25 mouse cellular contexts compared by ENCODE assay signal in the genomic region with DNA sequence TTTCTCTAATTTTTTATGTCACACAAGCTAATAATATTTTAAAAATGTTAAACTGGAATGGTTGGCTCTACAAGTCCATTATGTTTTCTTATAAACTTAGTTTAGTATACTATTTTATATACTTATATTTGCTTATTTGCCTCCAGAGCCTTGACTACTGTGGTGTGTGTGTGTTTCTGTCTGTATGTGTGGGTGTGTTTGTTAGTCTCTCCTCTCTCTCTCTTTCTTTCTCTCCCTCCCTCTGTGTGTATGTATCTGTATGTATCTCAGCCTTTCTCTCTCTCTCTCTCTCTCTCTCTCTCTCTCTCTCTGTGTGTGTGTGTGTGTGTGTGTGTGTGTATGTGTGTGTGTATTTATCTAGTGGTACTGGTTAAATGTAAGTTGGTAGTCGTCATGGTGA.
"Had no signal": no experiment of that assay in that cellular context is flagged by ENCODE, and none has a peak within 500 bp of the region (broad histone marks: within the 10 kb centered on the region; RNA-seq: fewer than 3 reads in every experiment).

No protein-coding gene starts in this region.

- H3K4me2 ChIP-seq: heart, embryonic 11.5 days; heart, embryonic 13.5 days; heart, embryonic 15.5 days; hindbrain, embryonic 13.5 days; hindbrain, embryonic 15.5 days; kidney, embryonic 15.5 days; limb, embryonic 13.5 days; limb, embryonic 15.5 days; liver, embryonic 12.5 days had no signal

- H3K4me3 ChIP-seq: heart, adult 2 months; heart, embryonic 13.5 days; heart, embryonic 15.5 days; hindbrain, embryonic 13.5 days; hindbrain, embryonic 15.5 days; kidney, embryonic 15.5 days; limb, embryonic 13.5 days; limb, embryonic 15.5 days; liver, embryonic 12.5 days had no signal

- DNase-seq: gastrocnemius, postnatal 14 days; gastrocnemius, postnatal 36 days; heart, adult 11 months; heart, adult 2 months; heart, postnatal 14 days; heart, postnatal 36 days; kidney, adult 11 months; kidney, adult 2 months; kidney, adult 9 months; kidney, postnatal 14 days; kidney, postnatal 36 days; layer of hippocampus, postnatal 36 days; left cerebral cortex, postnatal 4 days had no signal

- H3K27me3 ChIP-seq: heart, embryonic 13.5 days; heart, embryonic 15.5 days; hindbrain, embryonic 13.5 days; hindbrain, embryonic 15.5 days; kidney, embryonic 15.5 days; limb, embryonic 13.5 days; limb, embryonic 15.5 days; liver, embryonic 12.5 days had no signal

- H3K27ac ChIP-seq: heart, adult 2 months; heart, embryonic 13.5 days; heart, embryonic 15.5 days; hindbrain, embryonic 13.5 days; hindbrain, embryonic 15.5 days; hindbrain, postnatal 0 days; kidney, embryonic 15.5 days; kidney, postnatal 0 days; limb, embryonic 13.5 days; limb, embryonic 15.5 days; liver, embryonic 12.5 days had no signal

- ATAC-seq: hindbrain, postnatal 0 days; intestine, embryonic 16.5 days; liver, embryonic 12.5 days had no signal

- H3K36me3 ChIP-seq: heart, embryonic 13.5 days; heart, embryonic 15.5 days; hindbrain, embryonic 13.5 days; hindbrain, embryonic 15.5 days; kidney, embryonic 15.5 days; limb, embryonic 13.5 days; limb, embryonic 15.5 days; liver, embryonic 12.5 days had no signal

- H3K9me3 ChIP-seq: heart, embryonic 13.5 days; heart, embryonic 15.5 days; hindbrain, embryonic 13.5 days; hindbrain, embryonic 15.5 days; kidney, embryonic 15.5 days; limb, embryonic 13.5 days; limb, embryonic 15.5 days; liver, embryonic 12.5 days had no signal

- H3K9ac ChIP-seq: heart, embryonic 13.5 days; heart, embryonic 15.5 days; hindbrain, embryonic 13.5 days; hindbrain, embryonic 15.5 days; kidney, embryonic 15.5 days; limb, embryonic 13.5 days; limb, embryonic 15.5 days; liver, embryonic 12.5 days had no signal

- H3K4me1 ChIP-seq: heart, embryonic 13.5 days; heart, embryonic 15.5 days; hindbrain, embryonic 13.5 days; hindbrain, embryonic 15.5 days; kidney, embryonic 15.5 days; limb, embryonic 13.5 days; limb, embryonic 15.5 days; liver, embryonic 12.5 days had no signal
